Mouse (Mus musculus) lung, embryonic 16.5 days (tissue): ENCODE results near the gene Atp6v0a4. TPM values are rescaled to one million over a fixed set of nuclear protein-coding genes. Genes with fewer than 3 reads are reported as not detected.
A peak's percentile ranks its signal among the peaks of the same experiment; 100 is the strongest.

Source experiments
- ATAC-seq: fragments of 200-750 bp; cut with Nextera tagmentation; 2 replicates; pipeline ENCODE4 v1.8.0; 2017; ENCODE audit warnings: low read depth, mild to moderate bottlenecking, moderate library complexity
- H3K27ac ChIP-seq: fragments of 300-500 bp; sonication (generic); 2 replicates; pipeline ENCODE4 v1.5.1; 2014; ENCODE audit warnings: mild to moderate bottlenecking, control low read depth, low read length
- H3K27me3 ChIP-seq: fragments of 300-500 bp; sonication (generic); 2 replicates; pipeline ENCODE4 v1.6.1; 2014; ENCODE audit warnings: low read depth, low read length, mixed read lengths; ENCODE audit not compliant: control insufficient read depth, insufficient read depth
- H3K36me3 ChIP-seq: fragments of 300-500 bp; sonication (generic); 2 replicates; pipeline ENCODE4 v1.6.1; 2014; ENCODE audit warnings: low read length; ENCODE audit not compliant: control insufficient read depth, insufficient read depth
- H3K4me1 ChIP-seq: fragments of 300-500 bp; sonication (generic); replicated peaks from 2 replicates; pipeline ENCODE4 v1.6.1; 2014; ENCODE audit warnings: low read length, mixed read lengths; ENCODE audit not compliant: control insufficient read depth, insufficient read depth
- H3K4me2 ChIP-seq: fragments of 300-500 bp; sonication (generic); 2 replicates; pipeline ENCODE4 v1.6.1; 2014; ENCODE audit warnings: low read depth, low read length, control low read depth
- H3K4me3 ChIP-seq: fragments of 300-500 bp; sonication (generic); 2 replicates; pipeline ENCODE4 v1.5.1; 2014; ENCODE audit warnings: mild to moderate bottlenecking, low read length, control low read depth
- H3K9ac ChIP-seq: fragments of 300-500 bp; sonication (generic); 2 replicates; pipeline ENCODE4 v1.6.1; 2014; ENCODE audit warnings: low read length, control low read depth
- H3K9me3 ChIP-seq: fragments of 300-500 bp; sonication (generic); 2 replicates; pipeline ENCODE4 v1.6.1; 2016; ENCODE audit warnings: low read length; ENCODE audit not compliant: control insufficient read depth
- WGBS: fragments of 180-500 bp; shearing (Covaris S2); extraction: QIAGEN DNeasy Blood & Tissue Kit; methylation state at CpG from one replicate; pipeline ENCODE4 v1.1.7; 2014; 5-methylcytosine and 5-hydroxymethylcytosine counted together
- polyA plus RNA-seq: library from polyadenylated mRNA; unstranded; fragments of >200 nt; fragmentation: Nextera tagmentation; extraction: Ambion mirVana; gene quantifications from 2 replicates; pipeline ENCODE4 v1.2.1, GENCODE M21; 2015

Atp6v0a4 gene
- polyA plus RNA-seq, 1 experiment from 2014 or later: 10.5 TPM

- WGBS: 89% methylated on average over 4 of the region's 4 CpGs
- Histone ChIP-seq H3K9me3 (no peaks in the 10 kb centered on the region), H3K4me1 (no peaks in the 10 kb centered on the region), H3K4me2 (no peak overlapping the region), H3K9ac (no peak overlapping the region), H3K27ac (no peak overlapping the region), H3K4me3 (no peak overlapping the region), H3K36me3 (no peaks in the 10 kb centered on the region; the same call in none of the 2 replicates), H3K27me3 (no peaks in the 10 kb centered on the region)
- no peak for ATAC-seq
Observed at GRCm38 (mm10) chr6:38071256-38071655, 53.1 kb downstream of the Atp6v0a4 start.

GRCm38 (mm10) chr6:38066215-38066614 is 58.2 kb downstream of the Atp6v0a4 start:
- no peaks in the 10 kb centered on the region for H3K27me3 ChIP-seq
- H3K4me3 ChIP-seq: no peak overlapping the region
- H3K27ac ChIP-seq: no peak overlapping the region
- no peaks in the 10 kb centered on the region for H3K4me1 ChIP-seq
- no peak overlapping the region for H3K9ac ChIP-seq
- 0% methylated on average over 5 of the region's 5 CpGs for WGBS
- no peaks in the 10 kb centered on the region; the same call in 1 of the 2 replicates for H3K36me3 ChIP-seq
- H3K9me3 ChIP-seq: no peaks in the 10 kb centered on the region
- H3K4me2 ChIP-seq: no peak overlapping the region
- peak; percentile 79 for ATAC-seq

GRCm38 (mm10) chr6:38065501-38066122 is 58.8 kb downstream of the Atp6v0a4 start:
- H3K9me3 ChIP-seq: no peaks in the 10 kb centered on the region
- peak; percentile 56; the same call in 1 of the 2 replicates for ATAC-seq
- H3K36me3 ChIP-seq: no peaks in the 10 kb centered on the region
- H3K27me3 ChIP-seq: no peaks in the 10 kb centered on the region
- H3K27ac ChIP-seq: no peak overlapping the region
- H3K9ac ChIP-seq: no peak overlapping the region
- 0 out of 2 replicates have a peak overlapping the region, but pooled peaks have one; percentile 13 for H3K4me2 ChIP-seq
- H3K4me1 ChIP-seq: no peaks in the 10 kb centered on the region
- no peak overlapping the region for H3K4me3 ChIP-seq
- WGBS: 68% methylated on average over 11 of the region's 11 CpGs

GRCm38 (mm10) chr6:38065122-38065500 is 59.3 kb downstream of the Atp6v0a4 start:
- no peak overlapping the region for H3K4me3 ChIP-seq
- H3K9ac ChIP-seq: no peak overlapping the region
- no peaks in the 10 kb centered on the region for H3K27me3 ChIP-seq
- no peaks in the 10 kb centered on the region for H3K4me1 ChIP-seq
- no peak overlapping the region for H3K4me2 ChIP-seq
- 78% methylated on average over 3 of the region's 3 CpGs for WGBS
- ATAC-seq: no peak
- H3K27ac ChIP-seq: no peak overlapping the region
- H3K36me3 ChIP-seq: no peaks in the 10 kb centered on the region
- H3K9me3 ChIP-seq: no peaks in the 10 kb centered on the region

- H3K4me2 ChIP-seq: no peak overlapping the region
- H3K4me3 ChIP-seq: no peak overlapping the region
- no peak overlapping the region for H3K9ac ChIP-seq
- H3K36me3 ChIP-seq: no peaks in the 10 kb centered on the region
- 73% methylated on average over 2 of the region's 2 CpGs for WGBS
- no peaks in the 10 kb centered on the region for H3K4me1 ChIP-seq
- H3K27ac ChIP-seq: no peak overlapping the region
- no peaks in the 10 kb centered on the region for H3K9me3 ChIP-seq
- no peak for ATAC-seq
- H3K27me3 ChIP-seq: no peaks in the 10 kb centered on the region
Observed at GRCm38 (mm10) chr6:38064621-38065020, 59.8 kb downstream of the Atp6v0a4 start.

- Histone ChIP-seq H3K4me1 (no peaks in the 10 kb centered on the region), H3K4me2 (no peak overlapping the region), H3K36me3 (no peaks in the 10 kb centered on the region), H3K27me3 (no peaks in the 10 kb centered on the region), H3K27ac (no peak overlapping the region), H3K9me3 (no peaks in the 10 kb centered on the region), H3K4me3 (no peak overlapping the region), H3K9ac (no peak overlapping the region)
- WGBS: 55% methylated on average over 5 of the region's 5 CpGs
- ATAC-seq: no peak
Observed at GRCm38 (mm10) chr6:38058805-38059204, 65.6 kb downstream of the Atp6v0a4 start.

GRCm38 (mm10) chr6:38055471-38056330 is 68.7 kb downstream of the Atp6v0a4 start:
- no peak for ATAC-seq
- Histone ChIP-seq H3K27ac (no peak overlapping the region), H3K9me3 (no peaks in the 10 kb centered on the region), H3K4me1 (no peaks in the 10 kb centered on the region), H3K9ac (no peak overlapping the region), H3K36me3 (no peaks in the 10 kb centered on the region), H3K27me3 (no peaks in the 10 kb centered on the region), H3K4me3 (no peak overlapping the region), H3K4me2 (no peak overlapping the region)
- 69% methylated on average over 15 of the region's 15 CpGs for WGBS

GRCm38 (mm10) chr6:38049601-38050000 is 74.8 kb downstream of the Atp6v0a4 start:
- no peak for ATAC-seq
- Histone ChIP-seq H3K27ac (no peak overlapping the region), H3K27me3 (no peaks in the 10 kb centered on the region), H3K36me3 (no peaks in the 10 kb centered on the region), H3K9ac (no peak overlapping the region), H3K4me1 (peaks cover 4% of the 10 kb centered on the region; the same call in 1 of the 2 replicates), H3K9me3 (no peaks in the 10 kb centered on the region; the same call in 1 of the 2 replicates), H3K4me2 (no peak overlapping the region), H3K4me3 (no peak overlapping the region)
- 72% methylated on average over 6 of the region's 6 CpGs for WGBS

- Histone ChIP-seq H3K27ac (peak overlapping the region; percentile 71), H3K27me3 (no peaks in the 10 kb centered on the region), H3K4me3 (no peak overlapping the region), H3K36me3 (no peaks in the 10 kb centered on the region), H3K4me2 (no peak overlapping the region), H3K9ac (no peak overlapping the region), H3K4me1 (peaks cover 4% of the 10 kb centered on the region; the same call in 1 of the 2 replicates), H3K9me3 (no peaks in the 10 kb centered on the region; the same call in 1 of the 2 replicates)
- WGBS: 36% methylated on average over 6 of the region's 6 CpGs
- peak; percentile 62 for ATAC-seq
Observed at GRCm38 (mm10) chr6:38048800-38049561, 75.4 kb downstream of the Atp6v0a4 start.
